Mouse (Mus musculus) common myeloid progenitor, adult 5-6 weeks (primary cell): ENCODE measurements around the gene Myo10. TPM values are rescaled to one million over a fixed set of nuclear protein-coding genes. Genes with fewer than 3 reads are reported as not detected.
A peak's percentile ranks its signal among the peaks of the same experiment; 100 is the strongest.
"Not testable (repeated sequence)": the region's sequence is repeated elsewhere in the genome, so short reads cannot be mapped to it uniquely, and the experiment has no call there.

Source experiments
- ATAC-seq: replicated peaks from 2 replicates; pipeline ENCODE4 v1.8.0; 2016; ENCODE audit warnings: low read depth, mild to moderate bottlenecking, moderate TSS enrichment, inconsistent platforms; ENCODE audit not compliant: poor library complexity, severe bottlenecking
- total RNA-seq: library from RNA; stranded (forward); fragments of 200-1000, 187-1606 nt; gene quantifications from 2 replicates; pipeline ENCODE4 v1.2.3, GENCODE M21; 2017

The Myo10 gene
- total RNA-seq, 1 experiment from 2014 or later: 5.6 TPM

DNA sequence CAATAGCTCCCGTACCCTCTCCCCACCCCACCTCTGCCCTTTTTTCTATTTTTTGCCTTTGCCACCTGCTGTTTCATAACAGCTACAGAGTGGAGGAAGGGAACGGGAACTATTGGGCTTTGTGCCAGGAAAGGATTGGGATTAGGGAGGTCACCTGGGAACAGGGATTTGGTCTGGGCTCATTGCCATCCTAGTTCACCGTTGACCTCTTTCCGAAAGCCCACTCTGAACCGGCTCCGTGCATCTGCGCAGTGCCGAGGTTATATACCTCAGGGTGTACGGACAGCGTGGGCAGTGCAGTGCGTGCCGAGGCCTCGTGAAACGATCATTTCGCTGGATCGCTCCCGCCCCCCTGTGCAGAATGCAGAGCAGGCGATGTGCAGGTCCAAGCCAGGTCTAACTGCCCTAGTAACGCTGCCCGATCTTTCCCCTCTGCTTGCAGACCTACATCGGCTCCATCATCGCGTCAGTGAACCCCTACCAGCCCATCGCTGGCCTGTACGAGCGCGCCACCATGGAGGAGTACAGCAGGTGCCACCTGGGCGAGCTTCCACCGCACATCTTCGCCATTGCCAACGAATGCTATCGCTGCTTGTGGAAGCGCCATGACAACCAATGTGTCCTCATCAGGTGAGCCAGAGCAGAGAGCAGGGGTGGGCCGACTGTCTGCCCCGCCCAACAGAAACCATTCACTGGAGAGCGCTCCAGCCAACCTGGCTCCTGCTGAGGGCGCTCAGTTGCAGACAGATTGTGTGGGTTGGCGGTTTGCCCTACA, 91.4 kb downstream of the Myo10 start:
- no peak for ATAC-seq

DNA sequence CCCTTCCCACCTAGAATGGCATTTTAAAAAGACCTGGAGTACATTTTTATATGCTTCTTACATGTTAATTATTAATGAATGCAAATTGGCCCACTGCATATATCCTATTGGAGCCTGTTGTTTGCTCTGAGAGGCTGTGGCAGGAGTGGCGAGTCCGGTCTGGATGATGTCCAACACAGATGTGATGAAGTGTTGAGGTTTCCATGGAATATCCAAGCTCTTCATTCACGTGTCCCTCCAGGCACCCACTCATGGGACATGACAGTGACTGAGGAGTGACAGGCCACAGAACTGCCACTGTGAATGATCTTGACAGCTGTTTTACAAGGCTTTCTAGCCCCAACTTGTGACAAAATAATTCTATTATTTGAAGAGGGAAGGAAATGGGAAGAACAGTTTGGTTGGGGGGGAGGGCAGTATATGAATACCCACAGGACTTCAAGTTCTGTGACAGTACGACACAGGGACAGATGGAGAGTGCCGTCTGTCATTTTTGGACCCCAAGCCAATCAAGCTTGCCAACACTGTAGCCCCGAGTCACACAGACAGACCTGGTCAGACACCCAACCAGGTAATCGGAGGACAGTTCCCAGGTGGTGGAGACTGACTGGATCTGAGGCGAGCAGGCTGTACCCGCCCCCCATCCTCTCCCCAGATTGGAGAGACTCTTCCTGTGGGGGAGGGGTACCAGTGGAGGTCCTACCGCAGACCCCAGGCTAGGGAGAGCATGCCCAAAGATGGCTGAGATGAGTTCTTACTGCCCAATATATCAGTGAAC, 93.1 kb downstream of the Myo10 start:
- ATAC-seq: no peak

DNA sequence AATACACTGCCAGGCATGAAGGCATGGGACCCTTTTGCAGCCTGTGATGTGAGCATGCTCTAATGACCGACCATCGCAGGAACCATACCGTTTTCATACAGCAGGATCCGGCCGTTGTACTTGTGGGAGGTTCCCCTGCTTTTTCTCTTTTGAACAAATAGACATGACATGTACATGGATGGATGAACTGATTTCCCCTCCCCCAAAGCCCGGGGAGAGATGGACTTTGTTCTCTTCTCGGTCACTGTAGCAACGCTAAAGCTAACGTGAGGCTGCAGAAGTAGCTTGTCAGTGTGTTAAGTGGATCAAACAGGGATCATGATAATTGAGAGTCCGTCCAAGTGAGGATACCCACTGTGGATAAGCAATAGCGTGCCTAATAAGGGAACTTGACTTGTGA, 93.7 kb downstream of the Myo10 start:
- ATAC-seq: no peak

DNA sequence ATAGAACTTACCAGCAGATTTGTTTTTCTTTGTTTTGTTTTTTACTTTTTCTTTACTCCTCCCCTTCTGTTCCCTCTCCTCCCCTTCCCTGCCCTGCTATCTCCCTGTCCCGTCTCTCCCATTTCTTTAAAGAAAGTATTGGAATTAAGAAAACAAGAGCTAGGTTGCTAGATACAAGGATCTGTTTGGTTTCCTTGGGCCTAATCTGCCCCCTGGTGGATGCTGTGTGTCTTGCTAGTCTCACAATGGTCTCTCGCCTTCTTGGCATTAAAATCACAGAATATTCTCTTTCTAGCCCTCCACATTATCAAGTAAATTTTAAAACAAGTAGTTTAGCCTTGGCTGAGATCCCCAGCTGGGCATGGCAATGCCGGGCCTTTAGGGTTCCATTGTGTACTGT, 94.7 kb downstream of the Myo10 start:
- ATAC-seq: peak; percentile 90

DNA sequence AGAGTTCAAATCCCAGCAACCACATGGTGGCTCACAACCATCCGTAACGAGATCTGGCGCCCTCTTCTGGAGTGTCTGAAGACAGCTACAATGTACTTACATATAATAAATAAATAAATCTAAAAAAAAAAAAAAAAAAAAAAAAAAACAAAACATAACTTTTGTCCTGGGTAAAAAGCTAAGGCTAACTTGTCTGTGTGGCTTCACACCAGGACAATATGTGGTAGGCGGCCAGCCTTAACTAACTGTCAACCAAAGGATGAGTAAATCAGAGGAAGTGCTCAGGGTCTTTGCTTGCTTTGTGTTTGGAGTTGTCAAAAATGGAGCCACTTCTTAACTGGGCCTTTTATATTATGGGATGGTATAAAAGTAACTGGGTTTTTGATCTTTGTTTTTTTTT, 95.8 kb downstream of the Myo10 start:
- ATAC-seq: not testable (repeated sequence)

DNA sequence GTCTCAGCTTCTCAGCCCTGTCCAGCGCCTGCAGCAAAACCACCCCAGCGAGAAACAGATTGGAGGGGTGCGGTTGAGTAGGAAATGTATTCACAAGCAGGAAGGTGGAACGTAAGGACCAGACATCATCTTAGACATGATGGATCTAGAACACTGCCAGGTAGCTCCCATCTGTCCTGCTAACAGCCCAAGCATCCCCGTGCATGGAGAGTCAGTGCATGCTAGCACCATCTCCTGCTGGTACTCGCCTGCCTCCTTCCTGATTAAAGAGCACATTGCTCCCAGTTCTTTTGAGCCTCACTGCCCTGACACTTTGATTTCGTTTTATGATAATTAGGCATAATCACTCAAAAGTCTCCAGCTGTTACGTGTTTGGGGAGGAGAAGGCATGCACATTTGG, 96.9 kb downstream of the Myo10 start:
- ATAC-seq: no peak

DNA sequence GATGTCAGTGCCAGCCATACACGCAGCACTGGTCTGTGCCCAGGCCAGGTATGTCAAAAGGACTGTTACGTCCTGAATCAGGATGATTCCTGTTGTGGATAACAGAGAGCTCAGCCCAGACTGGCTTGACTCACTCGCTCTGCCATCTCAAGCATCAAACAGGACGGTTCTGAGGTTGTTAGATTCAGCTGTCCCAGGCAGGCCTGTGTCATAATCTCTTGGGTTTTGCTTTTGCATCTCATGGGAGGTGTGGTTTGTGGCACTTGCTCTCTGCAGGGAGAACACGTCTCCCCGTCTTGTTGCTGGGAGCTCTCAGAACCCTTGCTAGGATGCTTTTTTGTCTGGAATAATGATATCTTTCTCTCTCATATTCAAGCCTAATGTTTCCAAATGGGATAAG, 97.9 kb downstream of the Myo10 start:
- ATAC-seq: no peak

DNA sequence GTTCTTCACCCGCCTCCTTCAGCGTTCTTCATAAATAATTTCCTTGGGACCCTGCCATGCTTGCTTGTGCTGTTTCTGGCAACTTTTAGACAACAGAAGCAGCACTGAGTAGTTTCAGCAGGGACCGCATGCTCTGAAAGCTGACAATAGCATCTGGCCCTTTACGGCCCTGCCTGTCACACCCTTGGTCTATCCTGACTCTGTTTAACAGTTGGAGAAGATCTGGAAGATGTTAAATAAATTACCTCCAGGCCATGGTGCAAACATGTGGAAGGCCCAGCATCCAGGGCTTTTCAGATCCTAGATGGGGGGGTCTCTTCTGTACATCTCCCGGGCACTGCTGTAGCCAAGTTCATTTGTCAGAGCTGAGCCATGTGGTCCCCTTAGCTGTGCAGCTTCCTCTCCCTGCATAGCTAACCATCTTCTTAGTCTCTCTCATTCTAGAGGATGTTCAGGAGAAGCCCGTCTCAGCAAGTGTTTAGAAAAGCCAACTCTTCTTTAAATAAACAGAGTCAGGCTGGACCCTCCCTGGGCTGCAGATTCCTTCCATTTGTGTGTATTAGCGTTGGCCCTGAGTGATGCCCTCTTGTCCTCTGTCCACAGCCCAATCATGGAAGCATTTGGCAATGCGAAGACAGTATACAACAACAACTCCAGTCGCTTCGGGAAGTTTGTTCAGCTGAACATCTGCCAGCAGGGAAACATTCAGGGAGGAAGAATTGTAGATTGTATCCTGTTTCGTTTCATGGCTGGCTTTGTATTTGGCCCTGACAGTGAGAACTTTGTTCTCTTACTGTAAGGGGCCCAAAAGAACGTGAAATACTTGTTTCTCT, 101.2 kb downstream of the Myo10 start:
- no peak for ATAC-seq

DNA sequence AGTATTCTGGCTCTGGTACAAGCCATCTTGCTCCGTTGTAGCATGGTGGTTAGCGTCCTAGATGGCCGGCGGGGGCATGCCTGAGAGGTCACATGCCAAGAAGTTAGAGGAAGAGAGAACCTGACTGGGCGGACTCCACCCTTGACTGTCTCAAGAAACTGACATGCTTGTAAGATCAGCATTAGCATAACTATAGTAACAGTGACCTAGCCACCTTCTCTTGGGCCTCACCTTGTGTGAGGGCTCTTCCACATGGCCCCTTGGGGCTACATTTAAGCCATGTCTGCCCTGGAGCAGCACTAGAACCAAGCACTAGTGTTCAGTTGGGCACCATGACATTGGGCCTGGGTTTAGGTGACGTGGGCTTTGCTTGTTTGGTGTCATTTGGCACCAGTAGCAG, 102.2 kb downstream of the Myo10 start:
- ATAC-seq: no peak

DNA sequence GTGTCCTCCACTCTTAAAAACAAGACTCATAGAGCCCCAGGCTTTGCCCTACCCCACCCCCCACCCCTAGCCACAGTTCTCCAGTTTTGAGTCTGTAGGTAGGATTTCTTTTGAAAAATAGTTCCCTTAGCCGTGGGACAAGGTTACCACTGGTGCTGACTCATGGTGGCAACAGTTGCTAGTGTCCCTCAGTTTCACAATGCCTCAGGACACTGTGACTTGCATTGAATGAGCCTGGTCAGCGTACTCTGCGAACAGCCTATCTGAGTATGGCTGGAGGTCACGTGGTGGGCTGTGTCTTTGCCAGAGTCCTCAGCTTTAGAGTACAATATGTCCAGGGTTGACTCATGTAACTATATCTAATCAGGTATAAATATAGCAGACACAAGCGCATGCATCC, 104.5 kb downstream of the Myo10 start:
- ATAC-seq: 0 out of 2 replicates have a peak, but pooled peaks have one; percentile 33

DNA sequence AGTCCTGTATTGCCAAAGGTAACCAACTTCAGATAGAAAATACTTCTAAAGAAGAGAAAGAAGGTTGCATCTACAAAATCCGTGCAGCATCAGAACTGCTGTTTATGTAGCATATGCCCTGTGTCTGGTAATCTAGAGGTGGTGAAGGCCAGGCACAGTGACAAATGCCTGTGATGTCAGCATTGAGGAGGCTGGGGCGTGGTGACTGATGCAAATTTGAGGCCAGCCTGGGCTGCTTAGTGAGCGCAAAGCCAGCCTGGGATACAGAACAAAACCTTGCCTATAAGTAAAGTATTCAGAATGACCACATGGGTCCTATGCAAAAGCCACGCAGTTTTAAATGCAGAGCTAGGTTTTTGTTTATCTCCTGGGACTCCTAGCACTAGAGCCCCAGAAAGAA, 106.2 kb downstream of the Myo10 start:
- no peak for ATAC-seq

DNA sequence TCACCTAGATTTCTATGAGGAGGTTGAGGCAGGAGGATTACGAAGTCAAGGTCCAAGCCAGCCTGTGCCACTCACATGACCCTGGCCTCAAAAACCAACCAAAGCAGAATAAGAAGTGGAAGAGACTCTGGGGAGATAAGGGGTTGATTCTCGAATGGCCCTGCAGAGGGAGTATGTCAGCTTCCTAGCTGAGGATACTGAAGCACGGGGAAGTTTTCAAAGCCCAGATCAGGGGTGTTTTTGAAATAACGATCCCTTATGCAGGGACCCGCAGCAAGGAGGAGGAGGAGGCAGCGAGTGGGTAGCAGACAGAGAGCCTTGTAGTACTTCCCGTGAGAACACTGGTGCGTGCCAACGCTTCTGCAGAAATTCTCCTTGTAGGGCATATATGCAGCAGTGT, 108.7 kb downstream of the Myo10 start:
- ATAC-seq: peak; percentile 80

DNA sequence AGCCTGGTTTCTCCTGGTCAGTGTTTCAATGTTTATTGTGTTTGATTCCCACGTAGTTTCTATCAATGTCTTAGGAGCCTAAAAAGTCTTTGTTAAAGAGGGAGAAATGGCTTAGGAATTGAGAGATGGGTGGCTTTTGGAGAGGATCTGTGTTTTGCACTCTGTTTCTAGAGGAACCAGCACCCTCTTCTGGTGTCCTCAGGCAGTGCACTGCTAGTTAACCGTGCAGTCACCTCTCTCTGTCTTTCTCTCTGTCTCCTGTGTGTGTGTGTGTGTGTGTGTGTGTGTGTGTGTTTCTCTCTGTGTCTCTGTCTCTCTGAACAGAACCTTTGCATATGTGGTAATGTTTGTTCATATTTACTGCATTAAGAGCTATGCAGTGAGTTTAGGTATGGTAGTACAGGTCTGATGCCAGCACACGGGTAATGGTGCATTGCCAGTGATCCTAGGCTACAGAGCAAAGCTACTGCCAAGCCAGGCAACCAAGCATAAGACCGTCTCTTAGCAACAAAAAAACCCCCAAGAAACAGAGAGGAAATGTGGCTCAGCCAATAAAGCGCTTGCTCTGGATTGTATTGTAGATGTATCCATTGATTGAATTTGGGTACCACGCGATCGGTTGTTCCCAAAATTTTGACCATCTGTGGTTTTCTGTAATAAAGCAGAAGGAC, 110.6 kb downstream of the Myo10 start:
- ATAC-seq: no peak

DNA sequence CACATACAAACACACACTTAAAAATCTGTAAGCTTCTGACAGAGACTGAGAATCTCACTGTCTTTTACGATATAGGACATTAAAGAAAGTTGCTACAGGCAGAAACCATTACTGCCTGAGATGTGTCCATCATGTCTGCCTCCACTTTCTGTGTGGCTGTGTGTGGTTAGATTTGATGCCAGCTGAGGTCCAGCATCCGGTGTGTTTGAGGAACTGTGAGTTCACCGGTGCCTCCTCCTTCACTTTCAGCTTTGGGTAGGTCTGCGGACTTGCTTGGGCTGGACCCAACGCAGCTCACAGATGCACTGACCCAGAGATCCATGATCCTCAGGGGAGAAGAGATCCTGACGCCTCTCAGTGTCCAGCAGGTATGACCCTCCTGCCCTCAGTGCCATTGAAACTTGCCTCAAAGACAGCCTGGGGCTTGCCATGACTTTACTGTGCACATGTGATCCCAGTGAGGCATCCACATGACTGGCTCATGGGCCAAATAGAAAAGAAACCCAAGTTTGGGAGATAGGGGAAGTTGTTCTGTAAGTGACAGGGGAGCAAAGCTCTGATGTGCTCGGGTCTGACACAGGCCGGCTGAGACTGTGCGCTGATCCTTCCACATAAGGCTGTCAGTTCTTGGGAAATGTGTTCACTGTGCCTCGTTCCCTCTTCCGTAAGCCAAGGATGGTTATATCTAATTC, 111.6 kb downstream of the Myo10 start:
- ATAC-seq: peak; percentile 80

DNA sequence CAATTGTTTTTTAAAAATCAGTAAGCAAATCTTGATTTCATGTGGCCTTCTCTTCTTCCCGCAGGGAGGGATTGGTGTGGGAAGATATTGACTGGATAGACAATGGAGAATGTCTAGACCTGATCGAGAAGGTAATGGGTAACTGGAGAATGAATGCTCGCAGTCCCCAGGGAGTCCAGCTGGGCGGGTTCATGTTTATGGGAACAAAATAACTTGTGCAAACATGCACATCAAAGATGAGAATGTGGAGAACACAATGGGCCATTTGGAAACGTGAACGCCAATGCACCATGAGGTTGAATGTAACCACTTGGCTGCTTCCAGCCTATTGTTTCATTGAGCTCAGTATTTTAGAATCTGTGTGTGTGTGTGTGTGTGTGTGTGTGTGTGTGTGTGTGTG, 114.2 kb downstream of the Myo10 start:
- no peak for ATAC-seq

DNA sequence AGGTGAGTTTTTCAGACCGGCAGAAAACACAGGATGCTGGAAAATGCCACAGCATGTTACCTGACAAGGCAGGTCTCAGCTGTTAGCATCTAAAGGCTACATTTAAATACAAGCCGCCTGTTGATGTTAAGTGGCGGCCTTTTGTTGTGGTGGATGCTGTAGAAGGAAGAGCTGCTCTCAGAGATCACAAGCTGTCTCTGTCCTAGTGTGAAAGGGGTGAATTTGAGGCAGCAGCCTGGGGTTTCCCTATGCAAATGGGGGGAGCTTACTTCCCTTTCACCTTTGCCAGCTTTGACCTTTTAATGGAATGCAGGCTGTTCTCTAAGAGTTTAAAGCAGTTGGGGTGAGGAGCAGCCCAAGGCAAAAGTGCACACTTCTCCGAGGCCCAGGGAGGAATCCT, 117.9 kb downstream of the Myo10 start:
- no peak for ATAC-seq

DNA sequence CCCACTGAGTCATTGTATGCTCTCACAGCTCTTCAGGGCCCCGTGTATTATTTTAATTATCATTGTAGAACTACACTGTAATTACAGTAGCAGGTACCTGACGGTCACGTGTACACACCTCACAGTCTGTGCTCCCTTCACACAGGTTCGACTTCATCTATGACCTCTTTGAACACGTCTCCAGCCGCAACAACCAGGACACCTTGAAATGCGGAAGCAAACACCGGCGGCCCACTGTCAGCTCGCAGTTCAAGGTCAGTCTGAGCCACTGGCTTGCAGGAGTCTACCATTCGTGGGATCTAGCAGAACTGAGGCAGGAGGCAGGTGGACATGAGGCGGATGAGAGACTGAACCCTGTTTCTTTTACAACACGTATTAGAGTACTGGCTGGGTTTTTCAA, 119.9 kb downstream of the Myo10 start:
- no peak for ATAC-seq

DNA sequence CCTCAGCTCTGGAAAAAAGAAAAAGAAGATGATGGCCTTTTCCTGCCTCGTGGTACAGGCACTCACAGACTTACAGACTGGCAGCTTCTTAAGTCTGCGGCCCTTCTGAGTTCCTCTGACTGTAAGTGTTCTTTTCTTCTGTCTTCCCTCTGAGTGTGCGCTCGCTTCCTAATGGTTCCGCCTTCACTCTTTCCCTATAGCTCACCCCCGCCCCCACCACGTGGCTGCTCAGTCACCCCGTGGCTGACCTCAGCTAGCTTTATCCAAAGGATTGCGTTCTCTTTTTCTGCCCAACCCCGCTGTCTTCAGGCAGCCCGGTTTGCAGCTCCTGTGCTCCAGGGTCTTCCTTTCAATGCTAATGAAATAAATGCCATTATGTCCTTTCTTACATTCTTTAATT, 129.2 kb downstream of the Myo10 start:
- ATAC-seq: no peak

DNA sequence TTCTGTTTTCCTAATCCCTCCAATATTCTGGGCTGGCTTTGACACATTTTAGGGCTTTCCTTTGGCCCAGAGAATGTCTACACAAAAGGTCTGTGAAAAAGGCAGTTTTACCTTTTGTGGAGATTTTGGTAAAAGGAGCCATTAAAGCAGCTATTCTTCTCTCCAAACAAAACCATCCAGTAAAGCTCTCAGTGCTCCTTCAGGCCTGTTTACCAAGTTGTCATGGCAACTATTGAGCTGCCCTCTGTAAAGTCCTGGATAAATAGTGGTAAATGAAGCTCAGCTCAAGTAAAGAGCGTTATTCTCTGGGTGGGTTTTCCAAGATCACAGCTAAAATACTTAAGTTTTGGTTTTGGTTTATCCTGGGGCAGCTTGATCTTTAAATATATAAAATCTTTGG, 130.3 kb downstream of the Myo10 start:
- ATAC-seq: no peak

DNA sequence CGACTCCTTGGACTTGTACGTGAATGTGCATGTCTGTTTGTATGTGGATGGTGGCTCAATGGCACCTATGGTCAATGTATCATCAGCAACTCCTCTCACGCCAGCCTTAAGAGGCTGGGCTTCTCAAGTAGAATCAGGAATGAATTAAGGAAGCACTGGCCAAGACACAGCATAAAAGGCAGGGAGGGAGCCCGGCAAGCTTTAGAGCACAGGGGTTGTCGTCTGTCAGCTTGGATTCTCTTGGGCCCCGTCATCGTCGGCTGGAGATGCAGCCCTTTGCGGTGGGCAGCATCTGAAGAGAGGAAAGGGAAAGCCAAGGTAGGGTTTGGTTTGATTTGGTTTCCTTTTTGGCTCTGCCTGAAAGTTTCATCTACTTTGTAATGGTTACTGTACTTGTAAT, 130.7 kb downstream of the Myo10 start:
- ATAC-seq: no peak
